Mouse (Mus musculus): Measurements from ENCODE around the gene Rasgrf2.

Gene Rasgrf2

DNA sequence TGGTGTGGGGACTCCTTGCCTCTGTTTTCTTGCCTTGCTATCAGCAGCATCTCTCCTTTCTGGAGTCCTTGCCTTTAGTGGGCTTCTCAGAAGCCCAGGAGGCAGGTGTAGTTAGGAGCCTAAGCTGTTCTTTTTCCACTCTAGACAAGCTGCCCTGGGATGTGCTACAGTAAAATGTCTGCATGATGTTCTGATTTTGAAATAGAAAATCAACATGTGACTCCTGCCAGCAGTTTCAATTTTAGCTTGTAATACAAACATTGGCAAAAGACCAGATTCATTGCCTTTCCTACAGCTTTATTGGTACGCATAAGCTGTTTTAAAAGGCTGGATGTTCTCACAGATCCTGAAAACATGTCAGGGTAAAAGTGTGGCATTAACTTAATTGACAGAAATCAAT, 176.3 kb downstream of the Rasgrf2 start:
- DNase-seq (ENCODE audit: low spot score): no peak

DNA sequence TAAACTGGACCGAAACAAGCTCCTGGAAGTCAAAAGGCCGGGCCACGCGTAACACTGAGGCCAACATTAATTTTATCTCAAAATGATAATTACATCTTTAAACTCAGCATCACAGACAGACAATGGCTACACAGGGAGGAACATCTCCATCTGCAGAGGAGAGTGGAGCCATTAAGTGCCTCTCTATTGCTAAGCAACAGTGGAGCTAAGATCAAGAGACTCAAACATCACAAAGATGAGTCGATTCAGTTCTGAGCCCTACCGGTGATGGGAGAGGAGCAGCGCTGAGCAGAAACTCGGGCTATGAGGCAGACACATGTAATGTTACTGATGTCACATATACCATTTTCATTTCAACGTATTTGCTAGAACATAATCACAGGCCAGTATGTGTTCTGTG, 191.3 kb downstream of the Rasgrf2 start:
- DNase-seq (ENCODE audit: low spot score): no peak

DNA sequence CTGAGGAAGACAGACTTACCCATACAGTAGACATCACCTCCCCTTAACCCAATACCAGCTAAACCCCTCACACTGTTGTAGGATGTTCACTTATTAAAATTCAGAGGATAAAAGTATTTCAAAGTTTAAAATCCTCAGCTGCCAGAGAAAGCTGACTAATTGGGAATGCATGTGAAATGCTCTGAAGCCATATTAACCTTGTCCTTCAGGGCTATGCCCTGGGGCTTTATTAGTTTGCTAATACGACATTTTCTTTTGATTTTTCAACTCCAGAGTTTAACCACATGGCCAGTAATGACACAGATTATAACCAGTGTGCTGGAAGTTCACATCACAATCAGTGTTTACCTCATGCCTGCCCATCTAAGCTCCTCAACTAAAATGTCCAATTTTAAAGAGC, 192.6 kb downstream of the Rasgrf2 start:
- no peak for DNase-seq (ENCODE audit: low spot score)

DNA sequence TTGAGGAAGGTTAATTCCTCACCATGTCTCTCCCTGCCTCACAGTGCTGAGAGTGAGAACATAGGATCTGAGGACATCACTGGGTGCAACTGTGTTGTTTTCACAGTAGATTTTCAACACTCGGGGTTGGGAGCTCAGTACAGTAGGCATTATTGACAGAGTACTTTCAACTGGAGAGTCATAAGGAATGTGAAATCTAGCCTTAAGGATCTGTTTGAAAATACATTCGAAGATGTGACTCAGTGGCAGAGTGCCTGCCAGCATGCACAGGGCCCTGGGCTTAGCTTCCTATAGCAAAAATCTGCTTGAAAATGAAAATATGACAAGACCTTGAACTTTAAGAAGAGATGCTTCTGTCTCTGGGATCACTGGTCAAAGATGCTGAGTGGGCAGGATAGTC, 194.2 kb downstream of the Rasgrf2 start:
- DNase-seq (ENCODE audit: low spot score): no peak

DNA sequence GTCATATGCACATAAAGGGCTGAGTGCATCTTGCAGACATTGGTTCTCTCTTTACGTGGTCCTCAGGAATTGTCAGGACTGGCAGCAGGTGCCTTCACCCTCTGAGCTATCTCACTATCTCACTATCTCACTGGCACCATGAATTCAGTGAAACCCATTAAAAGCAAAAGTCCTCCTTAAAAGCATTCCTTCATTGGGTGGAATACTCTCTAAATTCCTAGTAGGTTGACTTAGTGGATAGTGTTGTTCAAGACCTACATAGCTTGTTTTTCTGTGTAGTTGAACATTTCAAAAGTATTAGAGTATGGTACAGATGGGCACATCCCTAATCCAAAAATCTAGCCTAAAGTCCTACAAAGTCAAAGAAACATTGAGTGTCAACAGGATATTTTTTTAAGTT, 199.3 kb downstream of the Rasgrf2 start:
- no peak for DNase-seq (ENCODE audit: low spot score)

DNA sequence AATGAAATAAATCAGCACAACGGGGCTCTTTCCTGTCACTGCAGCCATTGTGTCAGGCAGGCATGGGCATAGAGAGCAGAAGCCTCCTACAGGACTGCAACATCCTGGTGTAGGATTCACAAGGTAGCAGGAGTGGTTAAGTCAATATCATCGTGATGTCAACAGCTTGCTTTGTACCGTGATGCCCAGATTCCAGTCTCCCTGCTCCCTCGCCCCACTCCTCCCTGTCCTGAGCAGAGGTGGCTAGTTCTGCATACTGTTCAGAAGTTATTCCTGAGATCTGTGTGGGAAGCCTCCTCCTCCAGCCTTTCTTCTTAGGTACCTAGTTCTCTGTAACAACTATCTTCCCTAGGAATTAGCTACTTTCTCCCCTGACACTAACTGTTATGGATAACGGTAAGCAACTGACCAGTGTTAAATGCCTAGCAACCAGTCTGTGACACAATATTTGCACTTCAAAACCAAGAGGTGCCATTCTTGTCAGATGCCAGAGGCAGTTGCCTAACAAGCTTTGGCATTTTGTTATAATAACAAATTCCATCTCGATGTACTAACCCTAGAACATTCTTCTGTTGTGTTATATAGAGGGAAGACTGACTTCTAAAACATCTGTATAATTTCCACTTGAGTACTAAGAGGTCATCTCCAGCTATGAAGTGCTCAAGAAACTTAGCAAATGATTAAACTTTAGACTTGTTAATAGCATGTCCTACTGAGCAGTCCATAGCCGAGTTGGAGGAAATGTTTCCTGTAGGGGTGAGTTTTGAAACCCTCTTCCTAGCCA, 201.3 kb downstream of the Rasgrf2 start:
- no peak for DNase-seq (ENCODE audit: low spot score)

DNA sequence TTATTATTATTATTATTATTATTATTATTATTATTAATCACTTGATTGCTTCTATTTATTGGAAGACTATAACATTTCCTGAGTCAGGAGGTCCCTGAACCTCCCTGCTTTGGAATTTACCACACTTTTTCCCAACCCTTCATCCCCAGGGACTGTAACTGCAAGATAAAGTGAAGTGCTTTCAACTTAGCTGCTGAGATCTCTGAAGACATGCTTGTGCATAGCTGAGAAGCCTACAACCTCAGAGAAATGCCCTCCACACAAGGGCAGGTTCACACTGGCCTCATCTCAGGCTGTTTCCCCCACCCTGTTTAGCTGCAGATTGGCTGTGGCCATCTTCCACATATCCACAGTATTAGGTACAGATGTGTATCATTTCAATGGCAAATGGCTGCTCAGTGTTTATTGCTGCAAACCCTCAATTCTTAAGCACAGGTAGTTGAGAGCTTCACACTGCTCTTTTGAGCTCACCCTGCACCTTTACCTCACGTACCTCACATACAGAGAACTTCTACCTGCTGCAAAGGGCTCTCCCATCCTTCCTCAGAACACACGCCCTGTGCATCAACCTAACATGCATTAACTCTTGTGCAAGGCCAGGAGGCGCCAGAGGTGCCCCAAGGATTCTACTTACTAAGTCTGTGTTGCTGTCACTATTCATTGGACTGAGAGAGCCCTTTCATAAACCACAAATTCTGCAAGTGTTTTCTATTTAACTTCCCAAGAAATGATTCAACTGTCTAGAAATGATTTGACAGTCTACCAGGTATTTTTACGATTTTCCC, 202.7 kb downstream of the Rasgrf2 start:
- no peak for DNase-seq (ENCODE audit: low spot score)

DNA sequence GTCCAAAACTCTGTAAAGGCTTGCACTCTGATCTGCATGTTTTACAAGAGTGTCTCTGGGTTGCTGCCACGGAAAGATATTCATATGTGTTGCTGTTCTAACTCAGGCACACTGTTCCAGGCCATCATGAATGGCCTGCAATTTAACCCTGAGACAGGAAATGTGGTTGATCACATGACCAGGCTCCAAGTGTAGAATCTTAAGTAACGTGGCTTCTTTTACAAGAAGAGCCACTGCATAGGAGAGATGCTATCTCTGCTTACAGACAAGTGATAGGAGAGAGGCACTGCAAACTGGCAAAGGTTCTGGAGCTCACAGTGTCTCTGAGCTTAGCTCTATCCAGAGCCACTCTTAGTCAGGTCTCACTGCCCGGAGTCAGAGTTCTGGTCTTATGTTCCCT, 210.4 kb downstream of the Rasgrf2 start:
- DNase-seq (ENCODE audit: low spot score): no peak

DNA sequence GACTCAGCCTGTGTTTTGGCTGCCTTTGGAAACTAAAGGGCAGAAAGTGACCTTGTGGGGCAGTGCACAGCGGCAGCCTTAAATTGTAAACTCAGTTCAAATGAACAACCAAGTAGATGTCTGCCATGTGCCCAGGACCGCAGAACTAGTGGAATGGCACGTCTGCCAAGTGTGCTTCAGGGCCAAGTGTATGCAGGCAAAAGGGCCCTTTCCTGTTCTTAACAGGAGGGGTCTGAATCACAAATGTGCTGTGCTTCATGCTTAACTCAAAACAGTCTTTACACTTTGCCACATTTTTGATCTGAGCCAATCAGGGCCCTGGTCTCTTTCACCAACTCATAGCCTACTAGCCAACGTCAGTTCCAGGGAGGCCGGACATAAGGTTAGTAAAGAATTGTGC, 212.7 kb downstream of the Rasgrf2 start:
- no peak for DNase-seq (ENCODE audit: low spot score)

DNA sequence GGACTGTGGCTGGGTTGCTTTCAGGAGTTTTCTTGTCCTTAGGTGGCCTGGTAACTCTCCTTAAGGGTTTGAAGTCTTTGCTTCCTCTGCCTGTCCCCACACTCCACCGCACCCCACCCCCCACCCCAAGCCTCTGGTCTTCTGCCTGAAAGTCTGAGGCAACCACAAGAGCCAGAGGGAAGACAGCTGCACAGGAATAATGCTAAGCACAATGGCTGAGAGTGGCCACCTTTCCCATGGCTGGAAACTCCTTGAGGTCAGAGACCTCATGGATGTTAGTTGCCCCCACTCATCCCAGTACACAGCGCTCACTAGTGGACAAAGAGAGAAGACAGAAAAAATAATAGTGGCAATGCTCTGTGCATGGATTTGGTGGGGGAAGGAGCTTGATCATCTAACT, 213.6 kb downstream of the Rasgrf2 start:
- DNase-seq (ENCODE audit: low spot score): no peak

DNA sequence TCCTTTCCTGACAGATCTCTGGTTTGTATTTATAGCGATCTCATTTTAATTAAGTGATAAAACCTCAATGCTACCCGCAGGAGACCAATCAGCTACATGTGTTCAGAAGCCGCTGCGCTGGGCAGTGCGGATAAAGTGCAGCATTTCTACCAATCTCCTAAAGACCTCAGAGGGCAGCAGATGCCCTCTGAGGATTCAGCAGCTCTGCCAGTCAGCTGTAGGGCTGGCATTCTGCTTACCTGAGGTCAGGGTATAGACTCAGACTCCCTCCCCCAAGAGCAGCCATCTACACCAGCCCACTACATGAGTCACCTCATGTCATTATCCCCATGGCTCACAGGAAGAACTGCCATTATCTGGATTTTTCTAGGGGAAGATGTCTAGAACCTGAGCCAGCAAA, 215.1 kb downstream of the Rasgrf2 start:
- no peak for DNase-seq (ENCODE audit: low spot score)

DNA sequence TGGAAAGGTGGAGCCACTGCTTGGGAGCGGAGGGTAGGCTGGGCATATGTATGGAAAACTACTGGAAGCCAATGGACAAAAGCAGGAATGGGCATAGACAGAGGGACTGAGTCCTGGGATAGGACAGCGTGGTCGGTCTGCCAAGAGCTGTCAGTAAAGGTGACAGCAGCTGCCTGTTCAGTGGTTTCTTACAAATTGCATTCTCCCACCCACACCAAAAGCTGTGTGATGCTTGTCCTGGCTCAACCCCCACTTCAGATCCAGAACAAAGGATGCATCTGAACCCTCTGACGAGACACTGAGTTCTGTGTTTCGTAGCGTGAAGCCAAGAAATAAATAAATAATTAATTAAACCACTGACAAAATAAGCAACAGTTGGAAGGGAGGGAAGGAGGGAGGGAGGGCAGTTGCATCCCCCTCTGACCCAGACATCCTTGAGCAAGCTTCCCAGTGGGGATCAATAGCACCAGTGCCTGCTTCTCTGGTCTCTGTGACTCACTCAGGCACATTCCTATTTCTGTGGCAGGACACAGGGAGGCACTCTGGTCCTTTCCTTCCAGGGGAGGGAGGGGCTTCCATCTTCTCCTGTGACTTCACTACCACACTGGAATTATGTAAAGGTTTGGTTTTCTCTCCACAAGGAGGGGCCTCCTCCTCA, 215.7 kb downstream of the Rasgrf2 start:
- DNase-seq (ENCODE audit: low spot score): no peak

DNA sequence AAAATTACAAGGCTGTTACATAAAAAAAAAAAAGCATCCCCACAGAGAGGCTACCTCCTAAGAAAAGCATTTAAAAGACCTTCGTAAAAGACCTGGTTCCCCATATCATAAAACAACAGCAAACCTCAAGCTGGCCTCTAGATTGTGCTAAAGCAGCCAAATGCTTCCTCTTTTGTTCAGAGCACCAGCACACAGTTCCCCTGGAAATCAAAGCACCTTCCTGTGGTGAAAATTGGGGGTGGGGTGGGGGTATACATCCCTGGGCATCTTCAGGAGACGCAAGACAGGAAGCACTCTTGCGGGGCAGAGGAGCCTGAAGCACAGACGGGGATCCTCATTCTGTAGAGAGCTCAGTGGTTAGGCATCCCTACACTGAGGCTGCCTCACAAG, 216.3 kb downstream of the Rasgrf2 start:
- DNase-seq (ENCODE audit: low spot score): no peak

DNA sequence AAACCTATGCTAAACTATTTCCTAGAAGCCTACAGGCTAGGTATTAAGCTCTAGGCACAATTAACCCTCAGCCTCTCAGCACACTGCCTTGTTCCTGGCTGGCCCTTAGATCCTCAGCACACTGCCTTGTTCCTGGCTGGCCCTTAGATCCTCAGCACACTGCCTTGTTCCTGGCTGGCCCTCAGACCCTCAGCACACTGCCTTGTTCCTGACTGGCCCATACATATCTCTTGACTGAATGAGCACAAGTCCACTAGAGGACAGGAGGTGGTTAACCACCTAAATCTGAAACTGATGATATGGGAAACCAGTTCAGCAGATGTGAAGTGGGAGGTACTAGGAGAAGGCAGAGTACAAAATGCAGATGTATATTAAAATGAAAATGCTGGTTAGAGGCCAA, 219.8 kb downstream of the Rasgrf2 start:
- no peak for DNase-seq (ENCODE audit: low spot score)

DNA sequence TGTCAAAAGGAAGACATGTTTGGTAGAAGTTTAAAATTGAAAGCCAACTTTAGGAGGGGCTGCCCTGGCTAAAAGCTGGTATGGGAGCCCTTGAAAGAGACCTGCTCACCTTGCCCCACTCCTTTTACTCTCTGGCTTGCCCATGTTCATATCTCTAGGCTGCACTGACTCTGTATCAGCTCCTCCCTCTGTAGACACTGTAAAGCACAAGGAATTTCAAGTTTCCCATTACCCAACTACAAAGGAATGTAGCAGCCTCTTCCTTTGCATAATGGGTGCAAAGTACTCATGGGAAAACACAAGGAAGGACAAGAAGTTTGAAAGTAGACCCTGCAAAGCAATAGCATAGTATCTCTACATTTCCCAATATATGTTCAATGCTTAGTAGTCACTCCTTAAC, 220.2 kb downstream of the Rasgrf2 start:
- no peak for DNase-seq (ENCODE audit: low spot score)

DNA sequence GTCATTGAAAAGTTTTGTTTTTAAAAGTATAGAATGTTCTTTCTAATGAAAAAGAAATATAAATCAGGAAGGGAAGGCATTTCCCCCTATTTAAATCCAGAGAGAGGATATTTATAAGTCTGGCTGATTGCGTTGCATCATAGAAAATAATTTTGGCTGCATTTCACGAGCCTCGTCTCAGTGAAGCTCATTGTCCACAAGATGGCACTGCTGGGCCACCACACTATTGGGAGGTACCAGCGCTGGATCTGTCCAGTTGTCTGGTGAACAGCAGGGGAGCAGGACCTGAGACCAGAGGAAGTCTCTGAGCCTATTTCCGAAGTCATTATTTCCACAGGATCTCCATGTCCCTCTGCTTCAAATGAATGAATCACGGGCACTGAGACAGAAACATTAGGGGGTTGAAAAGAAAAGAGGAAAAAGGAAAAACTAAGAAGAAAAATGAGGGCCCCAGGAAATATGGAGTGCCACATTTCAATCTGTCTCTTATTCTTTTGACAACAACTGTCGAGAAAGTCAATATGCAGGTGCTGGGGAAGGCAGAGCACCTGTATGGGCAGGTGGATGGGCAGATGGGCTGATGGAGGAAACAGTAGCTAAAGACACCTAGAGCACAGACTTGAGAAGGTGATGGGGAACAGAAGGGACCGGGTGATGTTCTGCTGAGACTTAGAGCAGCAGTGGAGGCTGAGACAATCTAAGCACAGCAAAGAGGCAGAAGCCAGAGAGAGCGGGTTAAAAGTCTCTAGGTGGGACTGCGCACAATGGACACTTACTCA, 223.1 kb downstream of the Rasgrf2 start:
- peak; percentile 71 for DNase-seq (ENCODE audit: low spot score)

DNA sequence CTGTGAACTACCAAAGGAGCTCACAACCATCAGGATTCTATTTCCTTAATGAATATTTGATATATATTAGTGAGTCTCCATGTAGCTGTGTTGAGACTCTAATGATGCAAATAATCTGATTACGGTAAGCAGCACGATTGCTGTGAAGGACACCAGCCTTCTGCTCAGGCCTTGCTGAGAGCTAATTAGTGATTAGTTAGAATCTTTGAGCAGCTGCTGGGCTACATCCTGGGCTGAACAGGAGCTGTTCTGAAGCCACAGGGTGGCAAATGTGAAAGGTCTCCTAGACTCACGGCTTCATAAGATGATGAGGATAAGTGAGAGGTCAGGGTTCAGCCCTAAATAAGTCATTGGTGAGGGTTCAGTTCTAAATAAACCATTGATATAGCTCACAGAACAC, 225.1 kb downstream of the Rasgrf2 start:
- no peak for DNase-seq (ENCODE audit: low spot score)

DNA sequence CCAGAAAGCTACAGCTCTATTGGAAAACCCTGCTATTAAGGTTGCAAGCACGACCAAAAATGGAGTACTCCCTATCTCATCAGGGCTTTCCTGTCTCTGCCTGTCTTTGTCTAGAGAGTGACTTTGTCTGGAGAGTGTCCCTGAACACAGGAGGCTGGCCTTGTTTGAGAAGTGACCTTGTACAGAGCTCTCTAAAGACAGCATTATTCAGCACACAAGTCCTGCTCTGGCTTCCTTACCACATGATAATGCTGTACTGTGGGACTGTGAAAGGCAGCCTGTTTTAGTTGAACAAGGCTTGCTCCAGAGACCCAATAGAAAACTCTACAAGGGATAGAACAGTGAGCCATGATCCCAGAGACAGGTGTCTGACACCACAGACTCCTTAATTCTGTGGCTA, 235.0 kb downstream of the Rasgrf2 start:
- DNase-seq (ENCODE audit: low spot score): no peak

DNA sequence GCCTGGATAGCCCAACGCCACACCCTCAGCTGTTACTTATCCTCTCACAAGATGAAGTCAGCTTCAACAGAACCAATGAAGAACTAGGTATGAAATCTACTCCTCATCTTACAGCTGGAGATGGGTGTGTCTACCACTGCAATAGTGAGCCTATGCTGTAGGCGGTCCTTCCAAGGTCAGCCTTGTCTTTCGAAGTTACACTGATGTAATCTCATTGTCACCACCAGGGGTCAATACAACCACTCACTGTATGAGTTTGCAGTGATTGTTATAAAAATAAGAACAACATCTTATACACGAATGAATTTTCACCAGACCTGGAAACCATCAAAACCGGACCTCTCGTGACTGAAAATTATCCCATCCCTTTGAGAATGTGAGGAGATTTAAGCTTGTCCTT, 238.3 kb downstream of the Rasgrf2 start:
- no peak for DNase-seq (ENCODE audit: low spot score)

DNA sequence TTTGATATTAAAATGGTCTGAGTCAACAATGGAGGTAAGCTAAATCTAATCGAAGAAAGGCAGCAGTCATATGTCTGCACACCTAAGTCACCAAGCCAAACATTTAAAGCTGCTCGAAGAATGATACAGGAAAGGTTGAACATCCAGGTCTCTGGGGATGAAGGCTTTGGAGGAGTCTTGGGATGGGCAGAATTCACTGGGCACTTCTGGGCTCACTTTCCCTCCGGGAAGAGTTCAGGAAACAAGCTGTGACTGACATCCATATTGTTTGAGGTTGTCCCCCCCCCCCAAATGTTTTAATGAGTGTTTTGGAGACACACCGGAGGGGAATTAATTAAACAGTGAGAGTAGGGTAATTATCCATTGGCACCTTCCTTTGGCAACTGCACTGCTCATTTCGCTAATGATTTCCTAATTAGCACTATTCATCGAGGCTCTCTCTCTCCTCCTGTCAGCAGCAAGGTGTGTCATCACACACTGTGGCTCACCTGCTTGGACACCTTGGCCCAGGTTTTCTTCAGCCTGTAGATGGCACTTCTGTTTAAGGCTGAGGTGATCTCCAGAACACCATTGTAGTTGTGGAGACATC, 241.3 kb downstream of the Rasgrf2 start:
- no peak for DNase-seq (ENCODE audit: low spot score)

DNA sequence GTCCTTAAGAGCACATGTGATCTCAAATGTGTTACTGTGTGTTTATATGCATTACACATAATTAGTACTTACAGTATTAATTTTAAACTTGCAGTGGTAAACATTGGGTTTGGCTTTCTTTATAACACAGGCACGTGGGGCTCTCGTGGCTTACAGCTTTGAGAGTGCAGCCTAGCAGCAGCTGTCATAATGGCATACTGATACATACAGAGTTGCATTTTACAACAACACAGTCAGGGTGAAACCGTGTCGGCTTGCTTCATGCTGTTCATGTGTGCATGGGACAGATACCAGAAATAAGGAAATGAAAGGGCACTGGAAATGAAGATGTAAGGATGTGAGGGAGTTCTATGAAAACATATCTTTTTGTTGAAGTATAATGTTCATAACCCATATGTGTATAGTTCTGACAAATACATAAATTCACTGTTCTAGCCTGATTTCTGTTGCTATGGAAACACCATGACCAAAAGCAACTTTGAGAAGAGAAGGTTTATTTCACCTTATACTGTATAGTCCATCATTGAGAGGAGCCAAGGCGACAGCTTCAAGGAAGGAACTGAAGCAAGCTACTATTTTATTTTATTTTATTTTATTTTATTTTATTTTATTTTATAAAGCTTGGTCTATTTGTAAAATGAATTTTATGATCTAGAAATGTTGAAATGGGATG, 246.6 kb downstream of the Rasgrf2 start:
- no peak for DNase-seq (ENCODE audit: low spot score)

Measured in urinary bladder, postnatal 25 days (tissue).